Mouse (Mus musculus) adrenal gland (tissue): ENCODE data around the gene Ptprj.

Experiments used
- intact Hi-C: fragments of 180-260 bp; cut with DNase I; formaldehyde crosslinking; loops from one replicate; pipeline ENCODE4 v1.15.1; 2025

Gene Ptprj

GRCm38 (mm10) chr2:90488690-90489590 lies 91.5 kb downstream of the Ptprj start:
- intact Hi-C loops, result no loop called here

- intact Hi-C loops, result no loop called here
Measured at GRCm38 (mm10) chr2:90487471-90488238, 92.8 kb downstream of the Ptprj start.

- intact Hi-C loops, result no loop called here
Measured at GRCm38 (mm10) chr2:90486226-90486755, 94.2 kb downstream of the Ptprj start.

GRCm38 (mm10) chr2:90481505-90481904 lies 98.9 kb downstream of the Ptprj start:
- intact Hi-C loops, result no loop called here

- intact Hi-C loops, result no loop called here
Measured at GRCm38 (mm10) chr2:90480747-90481308, 99.6 kb downstream of the Ptprj start.

- intact Hi-C loops, result loop anchor here (10.0 kb wide), 1 partner anchor 96 kb away; no protein-coding TSS in a partner anchor
Measured at GRCm38 (mm10) chr2:90478531-90478930, 101.9 kb downstream of the Ptprj start.

- intact Hi-C loops, result loop anchor here (10.0 kb wide), 1 partner anchor 97 kb away; no protein-coding TSS in a partner anchor
Measured at GRCm38 (mm10) chr2:90477617-90478016, 102.8 kb downstream of the Ptprj start.

GRCm38 (mm10) chr2:90476792-90477191 lies 103.7 kb downstream of the Ptprj start:
- intact Hi-C loops, result loop anchor here (10.0 kb wide), 1 partner anchor 98 kb away; no protein-coding TSS in a partner anchor

- intact Hi-C loops, result loop anchor here (10.0 kb wide), 1 partner anchor 98 kb away; no protein-coding TSS in a partner anchor
Measured at GRCm38 (mm10) chr2:90476319-90476718, 104.1 kb downstream of the Ptprj start.

- intact Hi-C loops, result loop anchor here (5.0 to 10.0 kb wide), 2 partner anchors 100 to 203 kb away; partner anchors contain the start of gene Nup160
Measured at GRCm38 (mm10) chr2:90474593-90475405, 105.6 kb downstream of the Ptprj start.

GRCm38 (mm10) chr2:90472701-90473100 lies 107.7 kb downstream of the Ptprj start:
- intact Hi-C loops, result loop anchor here (2.0 to 10.0 kb wide), 3 partner anchors 102 to 205 kb away; partner anchors contain the start of gene Nup160

GRCm38 (mm10) chr2:90470122-90470521 lies 110.3 kb downstream of the Ptprj start:
- intact Hi-C loops, result loop anchor here (5.0 to 10.0 kb wide), 2 partner anchors 105 to 207 kb away; partner anchors contain the start of gene Nup160

- intact Hi-C loops, result no loop called here
Measured at GRCm38 (mm10) chr2:90466480-90466879, 114.0 kb downstream of the Ptprj start.

GRCm38 (mm10) chr2:90463735-90464134 lies 116.7 kb downstream of the Ptprj start:
- intact Hi-C loops, result no loop called here

GRCm38 (mm10) chr2:90462252-90462651 lies 118.2 kb downstream of the Ptprj start:
- intact Hi-C loops, result no loop called here

GRCm38 (mm10) chr2:90457946-90458345 lies 122.5 kb downstream of the Ptprj start:
- intact Hi-C loops, result no loop called here

- intact Hi-C loops, result no loop called here
Measured at GRCm38 (mm10) chr2:90452380-90452779, 128.1 kb downstream of the Ptprj start.

GRCm38 (mm10) chr2:90448967-90449740 lies 131.3 kb downstream of the Ptprj start:
- intact Hi-C loops, result no loop called here

GRCm38 (mm10) chr2:90443811-90444210 lies 136.6 kb downstream of the Ptprj start:
- intact Hi-C loops, result no loop called here
